Mouse (Mus musculus): ENCODE results near the gene P2rx6.
"Not testable (repeated sequence)": the region's sequence is repeated elsewhere in the genome, so short reads cannot be mapped to it uniquely, and the experiment has no call there.

The P2rx6 gene

DNA sequence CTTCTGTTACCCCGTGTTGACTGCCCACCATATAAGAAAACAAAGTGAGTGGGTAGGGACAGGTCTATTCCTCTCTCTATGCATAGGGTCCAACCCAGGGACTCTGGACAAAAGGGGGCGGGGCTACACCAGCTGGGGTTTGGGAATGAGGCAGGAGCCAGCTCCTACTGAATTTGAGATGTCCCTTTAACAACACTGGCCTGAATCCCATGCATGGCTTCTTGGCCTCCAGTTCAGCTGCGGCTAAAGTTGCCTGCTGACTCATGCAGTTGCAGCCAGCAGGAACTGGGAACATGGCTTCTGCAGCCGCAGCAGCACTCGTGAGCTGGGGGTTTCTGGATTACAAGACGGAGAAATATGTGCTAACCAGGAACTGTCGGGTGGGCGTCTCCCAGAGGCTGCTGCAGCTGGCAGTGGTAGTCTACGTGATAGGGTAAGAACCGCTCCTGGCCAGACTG, at the start of gene P2rx6:
Gene P2rx6 (plus strand): TSS at position 135 of the 458 bp plus-strand sequence.
- peak; percentile 80 for DNase-seq

DNA sequence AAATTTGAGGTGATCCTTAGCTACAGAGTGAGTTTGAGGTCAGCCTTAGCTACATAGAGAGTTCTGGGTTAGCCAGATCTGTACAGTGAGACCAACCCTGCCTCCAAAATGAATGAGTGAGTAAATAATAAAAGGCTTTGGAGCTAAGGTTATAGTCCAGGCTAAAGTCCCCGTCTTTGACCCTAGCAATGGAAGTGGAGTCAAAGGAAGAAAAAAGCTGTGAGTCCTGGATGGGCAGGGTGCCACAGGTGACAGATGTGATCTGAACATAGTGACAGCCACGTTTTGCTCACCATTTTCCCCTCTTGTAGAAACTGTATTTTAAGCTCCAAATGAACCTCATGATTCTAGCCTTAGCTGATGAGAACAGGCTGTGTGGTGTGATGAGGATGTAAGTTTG, 42.8 kb upstream of the P2rx6 start:
- no peak for DNase-seq

DNA sequence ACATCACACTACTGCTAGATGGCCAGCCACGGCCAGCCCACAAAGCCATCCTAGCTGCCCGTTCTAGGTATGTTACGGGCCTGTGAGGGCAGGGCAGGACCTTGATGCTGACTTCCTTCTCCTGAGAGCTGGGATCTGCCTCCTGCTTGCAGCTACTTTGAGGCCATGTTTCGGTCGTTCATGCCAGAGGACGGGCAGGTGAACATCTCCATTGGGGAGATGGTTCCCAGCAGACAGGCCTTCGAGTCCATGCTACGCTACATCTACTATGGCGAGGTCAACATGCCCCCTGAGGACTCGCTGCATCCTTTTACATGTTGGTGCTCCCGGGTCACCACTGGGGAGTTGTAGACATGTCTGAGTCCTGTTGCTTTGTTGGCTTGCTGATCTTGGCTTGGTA, 37.5 kb upstream of the P2rx6 start:
- no peak for DNase-seq

DNA sequence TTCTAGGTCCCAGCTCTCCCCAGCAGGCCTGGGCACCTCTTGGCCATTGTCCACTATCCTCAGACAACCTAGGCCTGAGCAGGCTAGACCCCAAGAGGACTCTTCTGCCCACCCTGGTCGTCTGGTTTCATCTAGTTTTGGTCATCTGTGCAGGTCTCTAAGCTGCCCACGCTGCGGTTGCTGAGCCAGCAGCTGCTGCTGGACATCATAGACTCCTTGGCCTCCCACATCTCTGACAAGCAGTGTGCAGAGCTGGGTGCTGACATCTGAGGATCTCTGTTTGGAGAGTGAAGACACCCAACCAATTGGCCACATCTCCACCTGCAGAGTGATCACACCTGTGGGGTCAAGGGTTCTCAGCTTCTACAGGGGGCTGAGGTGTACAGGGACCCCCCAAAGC, 36.2 kb upstream of the P2rx6 start:
- no peak for DNase-seq

DNA sequence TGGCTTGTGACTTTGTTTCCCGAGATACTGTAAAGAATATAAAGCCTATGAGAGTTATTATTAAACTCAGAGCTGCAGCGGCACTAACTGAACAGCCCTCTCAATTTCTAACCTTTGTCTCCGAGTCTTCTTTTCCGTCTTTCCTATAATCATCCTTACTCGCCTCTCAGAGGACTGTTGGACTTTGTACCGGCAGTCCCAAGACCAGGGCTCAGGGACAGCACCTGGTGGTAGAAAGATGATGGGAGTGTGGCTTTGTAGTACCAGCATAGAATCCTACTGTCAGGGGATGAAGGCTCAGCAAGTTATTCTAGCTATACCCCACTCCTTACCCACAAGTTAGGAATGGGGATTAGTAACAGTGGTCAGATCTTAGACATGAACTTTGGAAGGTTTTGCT, 35.5 kb upstream of the P2rx6 start:
- DNase-seq, result no peak

DNA sequence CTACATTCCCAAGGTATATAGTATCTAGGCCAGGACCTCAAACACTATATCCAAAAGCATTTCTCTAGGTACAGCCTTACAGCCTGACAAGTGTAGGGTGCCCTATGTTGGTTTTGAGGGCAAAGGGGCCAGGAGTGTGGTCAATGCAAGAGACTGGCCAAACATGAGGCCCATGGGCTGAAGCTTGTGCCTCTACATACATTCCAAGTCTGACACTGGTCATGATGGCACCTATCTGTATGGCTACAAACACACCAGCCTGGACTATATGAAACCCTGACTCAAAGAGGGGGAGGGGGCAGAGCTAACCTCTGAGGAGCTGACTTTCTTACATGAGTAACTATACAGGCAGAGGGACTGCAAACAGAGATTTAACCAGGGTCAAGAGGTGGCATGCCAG, 34.1 kb upstream of the P2rx6 start:
- DNase-seq, result no peak

DNA sequence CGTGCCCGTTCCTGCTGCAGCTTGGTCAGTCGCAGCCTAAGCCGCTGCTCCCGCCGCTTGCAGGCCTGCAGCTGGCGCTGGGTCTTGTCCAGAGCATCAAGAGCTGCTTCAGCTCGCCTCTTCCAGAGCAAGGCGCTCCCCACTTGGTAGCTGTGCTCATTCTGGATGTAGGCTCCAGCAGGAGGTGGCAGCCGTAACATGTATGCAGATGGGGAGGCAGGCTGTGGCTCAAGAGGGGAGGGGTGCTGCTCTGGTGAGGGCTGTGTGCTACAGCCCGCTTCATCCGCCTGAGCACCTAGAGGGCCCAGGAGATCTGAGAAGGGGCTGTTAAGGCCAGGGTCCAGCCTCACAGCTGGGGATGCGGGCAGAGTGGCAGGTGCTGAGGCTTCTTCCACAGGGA, 33.4 kb upstream of the P2rx6 start:
- no peak for DNase-seq

DNA sequence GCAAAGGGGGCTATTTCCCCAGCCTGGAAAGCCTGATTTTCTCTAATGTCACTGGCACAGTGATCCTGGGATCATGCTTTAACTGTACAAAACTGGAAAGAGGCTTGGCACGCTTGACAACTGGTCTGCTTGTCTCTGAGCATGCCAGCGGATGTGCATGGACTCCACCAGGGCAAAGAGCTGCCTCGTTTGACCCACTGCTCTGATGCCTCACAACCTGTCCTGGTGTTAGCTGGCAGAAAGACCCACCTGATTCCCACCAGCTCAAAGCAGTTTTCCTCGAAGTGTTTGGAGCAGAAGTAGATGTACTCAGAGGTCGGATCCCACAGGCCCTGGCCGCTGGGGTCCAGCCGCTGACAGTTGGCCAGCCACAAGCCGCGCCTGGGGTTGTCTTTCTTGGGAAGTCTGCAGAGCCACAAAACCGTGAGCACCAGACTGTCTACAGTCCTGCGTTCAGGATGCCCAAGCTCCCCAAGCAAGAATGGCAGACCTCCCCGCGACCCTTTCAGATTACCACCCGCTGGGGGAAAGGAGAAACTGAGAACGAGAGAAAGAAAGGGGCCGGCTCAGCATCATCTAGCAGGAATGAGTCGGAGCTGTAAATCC, 31.6 kb upstream of the P2rx6 start:
- peak; percentile 22 for DNase-seq

DNA sequence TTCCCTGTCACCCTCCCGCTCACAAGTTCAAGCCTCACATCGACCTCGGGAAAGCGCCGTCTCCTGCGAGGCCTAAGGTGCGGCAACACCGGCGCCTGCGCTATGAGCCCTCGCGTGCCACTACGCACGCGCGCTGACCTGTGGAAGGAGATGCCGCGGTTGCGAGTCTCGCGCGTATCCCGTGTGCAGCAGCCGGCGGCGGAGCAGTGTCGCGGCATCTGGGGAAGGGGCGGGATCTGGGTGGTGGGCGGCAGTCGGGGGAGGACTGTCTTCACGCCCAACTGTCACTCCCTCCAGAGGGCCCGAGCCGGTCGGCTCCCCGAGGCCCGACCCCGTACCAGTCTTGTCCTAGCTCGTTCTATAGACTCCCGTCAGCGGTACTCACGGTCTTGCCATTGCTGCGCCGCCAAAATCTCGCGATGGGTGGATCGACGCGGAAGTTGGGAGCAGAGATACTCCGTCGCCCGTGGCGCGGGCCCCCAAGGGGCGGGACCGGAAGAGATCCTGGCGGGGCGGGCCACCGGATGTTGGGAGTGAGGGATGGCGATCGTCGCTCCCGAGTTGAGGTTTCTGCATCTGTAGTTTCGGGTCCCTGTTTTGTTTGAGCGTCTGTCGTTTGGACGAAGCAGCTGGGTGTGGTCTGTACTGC, 30.9 kb upstream of the P2rx6 start, which contains the start of gene Thap7:
Gene Thap7 (minus strand): TSS at position 497 of the 649 bp plus-strand sequence.
- peak; percentile 99 for DNase-seq

DNA sequence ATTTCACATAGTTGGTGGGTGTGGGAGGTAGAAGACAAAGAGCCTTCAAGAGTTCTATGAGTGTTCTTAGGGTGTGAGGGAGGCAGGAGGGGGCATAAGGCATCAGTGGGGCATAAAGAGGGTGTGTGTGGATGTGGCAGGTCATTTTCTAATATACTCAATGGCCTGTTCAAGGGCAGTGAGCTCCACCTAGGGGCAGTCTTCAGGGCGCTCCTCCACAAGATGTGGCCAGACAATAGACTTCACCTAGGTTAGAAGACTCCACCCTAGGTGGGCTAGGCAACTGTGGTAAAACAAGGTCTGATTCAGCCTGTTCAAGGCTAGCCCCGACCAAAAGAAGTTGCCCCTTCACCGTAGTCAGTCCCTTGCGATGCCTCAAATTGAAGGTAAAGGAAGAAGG, 29.4 kb upstream of the P2rx6 start:
- DNase-seq, result peak; percentile 43

DNA sequence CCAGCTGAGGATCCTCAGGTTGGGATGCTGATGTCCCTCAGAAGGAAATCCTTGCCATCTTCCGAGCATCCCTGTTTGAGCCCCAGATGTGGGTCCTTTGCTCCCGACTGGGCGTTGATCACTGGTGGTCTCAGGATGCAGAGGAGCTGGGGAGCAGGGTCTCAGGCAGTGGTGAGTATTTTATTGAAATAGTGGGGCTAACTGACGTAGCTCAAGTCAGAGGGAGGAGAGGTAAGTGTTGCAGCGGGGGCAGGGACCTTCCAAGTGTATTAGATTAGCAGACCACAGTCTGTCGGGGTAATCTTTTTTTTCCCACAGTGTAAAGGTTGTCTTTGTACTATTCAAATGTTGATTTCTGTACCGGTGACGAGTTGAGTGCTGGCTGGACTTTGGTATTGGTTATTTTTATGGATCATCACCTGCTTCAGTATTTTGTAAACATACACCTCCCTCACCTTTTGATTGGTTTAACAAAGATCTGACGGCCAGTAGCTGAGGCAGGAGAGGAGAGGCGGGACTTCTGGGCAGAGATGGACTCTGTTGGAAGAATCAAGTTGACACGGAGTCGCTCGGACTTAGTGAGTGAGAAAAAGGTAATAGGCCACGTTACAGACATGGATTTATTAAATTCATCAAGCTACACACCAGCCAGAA, 28.9 kb upstream of the P2rx6 start:
- DNase-seq, result no peak

DNA sequence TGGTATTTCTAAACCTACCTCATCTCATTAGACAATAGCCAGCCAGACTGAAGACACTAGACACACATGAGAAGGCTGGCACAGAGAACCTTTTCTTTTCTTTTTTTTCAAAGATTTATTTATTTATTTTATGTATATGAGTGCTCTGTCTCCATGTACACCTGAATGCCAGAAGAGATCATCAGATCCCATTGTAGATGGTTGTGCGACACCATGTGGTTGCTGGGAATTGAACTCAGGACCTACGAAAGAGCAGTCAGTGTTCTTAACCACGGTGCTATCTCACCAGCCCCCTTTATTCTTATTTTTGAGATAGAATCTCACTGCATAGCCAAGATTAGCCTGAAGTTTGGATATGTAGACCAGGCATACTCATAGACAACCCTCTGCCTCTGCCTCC, 25.1 kb upstream of the P2rx6 start:
- no peak for DNase-seq

DNA sequence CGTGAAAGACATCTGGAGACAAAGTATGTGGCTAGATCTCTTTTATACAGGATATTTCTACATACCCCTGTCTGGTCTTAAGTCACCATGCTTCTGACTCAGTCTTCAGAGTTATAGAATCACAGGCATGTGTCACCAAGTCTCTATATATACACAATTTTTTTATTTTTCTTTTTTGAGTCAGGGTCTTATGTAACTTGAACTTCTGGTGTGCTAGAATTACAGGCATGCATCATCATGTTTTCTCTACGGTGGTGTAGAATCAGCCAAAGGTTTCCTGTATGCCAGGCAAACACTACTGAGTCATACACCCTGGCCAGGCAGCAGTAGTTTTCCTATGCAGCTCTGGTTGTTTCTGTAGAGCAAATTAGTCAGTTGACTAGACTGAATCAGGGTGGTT, 19.1 kb upstream of the P2rx6 start:
- DNase-seq, result no peak

DNA sequence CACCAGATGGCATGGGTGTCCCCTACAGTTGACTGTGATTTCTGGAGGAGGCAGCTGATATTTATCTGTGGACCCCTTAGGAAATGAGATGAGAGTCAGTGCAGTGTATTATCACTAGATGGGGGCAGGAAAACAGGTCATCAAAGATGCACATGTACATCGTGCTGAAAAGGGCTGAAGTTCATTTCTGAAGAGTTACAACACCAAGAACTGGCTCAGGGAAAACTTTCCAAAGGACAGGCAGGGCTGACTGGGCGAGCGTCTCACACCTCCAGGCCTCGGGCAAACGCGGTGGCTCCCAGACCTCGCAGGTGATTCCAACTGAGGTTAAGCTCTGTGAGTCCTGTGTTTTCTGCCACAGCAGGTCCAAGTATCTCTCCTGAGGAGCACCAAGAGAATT, 8.8 kb upstream of the P2rx6 start:
- no peak for DNase-seq

DNA sequence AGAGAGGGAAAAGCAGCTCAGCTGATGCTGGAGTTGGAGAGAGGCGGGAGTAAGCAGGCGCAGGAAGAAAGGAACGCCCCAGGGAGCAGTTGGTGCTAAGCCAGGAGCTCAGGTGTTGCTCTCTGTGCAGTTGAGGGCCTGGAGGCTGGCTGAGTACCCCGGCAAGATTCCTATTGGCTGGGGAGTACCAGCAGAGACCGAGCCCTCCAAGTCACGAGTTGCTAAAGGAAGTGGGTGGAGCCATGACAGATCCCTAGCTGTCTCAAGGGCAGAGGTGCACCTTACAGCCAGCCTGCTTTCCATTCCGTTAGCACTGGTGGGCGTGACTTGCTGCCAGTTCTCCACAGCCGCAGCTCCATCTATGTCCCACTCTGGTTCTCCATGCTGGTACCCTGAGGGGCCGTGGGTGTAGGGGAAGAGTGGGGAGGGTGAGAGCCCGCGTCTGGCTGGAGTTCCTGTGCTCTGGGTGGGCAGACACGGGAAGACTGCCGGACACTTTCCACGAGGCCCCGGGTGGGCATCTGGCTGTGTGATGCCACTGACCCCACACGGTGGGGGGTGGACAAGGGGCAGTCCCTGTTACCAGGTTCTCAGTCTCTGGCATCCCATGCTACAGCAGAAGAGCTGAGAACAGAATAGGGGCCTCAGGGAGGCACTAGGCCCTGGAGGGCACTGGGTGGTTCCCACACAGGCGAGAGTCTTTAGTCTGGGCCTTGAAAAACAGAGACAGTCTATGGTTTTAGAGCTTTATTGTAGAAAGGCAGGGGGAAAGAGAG, 7.6 kb upstream of the P2rx6 start:
- peak; percentile 84 for DNase-seq

DNA sequence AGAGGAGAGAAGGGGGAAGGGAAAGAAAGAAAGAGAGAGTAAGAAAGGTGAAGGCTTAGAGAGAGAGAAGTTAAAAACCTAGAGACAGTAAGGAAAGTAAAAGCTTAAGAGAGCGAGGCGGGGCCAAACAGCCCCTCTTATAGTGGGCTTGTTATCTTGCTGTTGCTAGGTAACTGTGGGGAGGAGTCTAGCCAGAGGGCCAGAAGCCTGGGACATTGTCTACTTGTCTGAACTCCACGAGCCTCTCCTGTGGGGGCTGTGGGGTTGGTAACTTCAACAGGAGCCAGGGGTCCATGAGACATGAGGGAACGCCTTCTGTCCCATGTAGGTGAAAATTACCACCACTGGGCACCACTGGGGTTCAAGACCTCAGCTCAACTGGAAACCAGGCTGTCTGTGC, 7.0 kb upstream of the P2rx6 start:
- not testable (repeated sequence) for DNase-seq

DNA sequence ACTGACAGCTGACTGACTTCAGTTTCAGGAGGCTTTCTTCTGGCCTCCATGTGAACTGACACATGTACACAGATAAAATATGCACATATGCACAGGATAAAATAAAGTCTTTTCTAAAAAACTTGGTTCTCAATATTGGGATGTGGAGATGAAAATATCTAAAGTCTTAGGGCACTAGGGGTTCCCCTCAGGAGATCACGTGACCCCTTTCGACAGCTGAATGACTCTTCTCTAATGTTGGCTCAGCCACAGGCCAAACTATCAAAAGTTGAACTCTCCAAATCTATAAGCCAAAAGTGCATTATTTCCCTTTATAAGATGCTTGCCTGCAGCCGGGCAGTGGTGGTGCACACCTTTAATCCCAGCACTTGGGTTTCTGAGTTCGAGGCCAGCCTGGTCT, 5.5 kb upstream of the P2rx6 start:
- no peak for DNase-seq

DNA sequence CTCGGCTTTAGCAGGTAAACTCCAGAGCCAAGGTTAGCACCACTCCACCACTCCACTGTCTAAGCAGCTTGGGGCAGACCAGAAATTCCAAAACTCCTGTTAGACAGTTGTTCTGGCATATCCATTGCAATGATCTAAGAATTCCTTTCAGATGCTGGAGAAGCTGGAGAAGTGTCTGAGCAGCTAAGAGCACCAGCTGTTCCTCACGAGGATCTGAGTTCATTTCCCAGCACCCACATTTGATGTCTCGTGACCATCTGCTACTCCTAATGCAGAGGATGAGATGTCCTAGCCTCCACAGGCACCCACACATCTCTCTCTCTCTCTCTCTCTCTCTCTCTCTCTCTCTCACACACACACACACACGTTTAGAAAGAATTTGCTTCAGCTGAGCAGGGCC, 4.8 kb upstream of the P2rx6 start:
- DNase-seq, result no peak

DNA sequence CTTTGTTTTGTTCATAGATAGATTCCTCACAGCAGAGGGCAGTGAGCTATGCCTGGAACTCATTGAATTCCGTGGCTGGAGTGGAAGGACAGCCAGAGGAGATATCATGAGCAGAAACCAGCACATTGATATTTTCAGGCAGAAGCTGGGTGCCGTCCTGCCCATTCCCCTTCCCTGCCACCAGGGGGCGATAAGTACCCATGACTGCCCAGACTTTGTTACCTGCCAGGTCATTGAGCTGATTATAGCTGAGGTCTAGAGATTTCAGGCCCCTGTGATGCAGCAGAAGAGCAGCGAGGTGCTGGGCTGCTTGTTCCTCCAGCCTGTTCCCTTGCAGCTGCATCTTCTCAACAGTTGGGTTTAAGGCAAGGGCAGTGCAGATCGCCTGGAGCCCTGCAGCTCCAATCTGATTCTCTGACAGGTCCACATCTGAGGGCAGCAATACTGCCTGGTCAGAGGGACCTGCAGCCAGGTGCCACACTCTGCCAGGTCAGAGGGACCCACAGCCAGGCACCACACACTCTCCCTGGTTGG, 3.7 kb upstream of the P2rx6 start:
- peak; percentile 73 for DNase-seq

DNA sequence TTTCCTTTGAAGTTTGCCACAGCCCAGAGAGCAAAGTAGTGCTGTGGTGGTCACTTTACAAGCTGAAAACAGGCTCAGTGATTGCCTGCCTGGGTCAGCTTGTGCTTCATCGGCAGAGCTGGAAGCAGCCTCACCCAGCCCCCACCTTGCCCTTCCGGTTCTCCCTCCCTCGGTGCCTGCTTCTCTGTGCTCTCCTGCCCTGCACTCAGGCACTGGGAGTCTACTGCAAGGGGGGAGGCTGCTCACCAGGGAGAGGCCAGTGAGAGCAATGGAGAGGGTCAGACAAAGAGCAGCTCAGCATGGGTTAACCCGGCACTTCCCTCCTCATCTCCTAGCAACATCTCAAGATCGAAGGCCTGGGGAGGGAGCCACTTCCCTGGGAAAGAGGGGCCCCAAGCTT, 2.9 kb upstream of the P2rx6 start:
- no peak for DNase-seq

DNA sequence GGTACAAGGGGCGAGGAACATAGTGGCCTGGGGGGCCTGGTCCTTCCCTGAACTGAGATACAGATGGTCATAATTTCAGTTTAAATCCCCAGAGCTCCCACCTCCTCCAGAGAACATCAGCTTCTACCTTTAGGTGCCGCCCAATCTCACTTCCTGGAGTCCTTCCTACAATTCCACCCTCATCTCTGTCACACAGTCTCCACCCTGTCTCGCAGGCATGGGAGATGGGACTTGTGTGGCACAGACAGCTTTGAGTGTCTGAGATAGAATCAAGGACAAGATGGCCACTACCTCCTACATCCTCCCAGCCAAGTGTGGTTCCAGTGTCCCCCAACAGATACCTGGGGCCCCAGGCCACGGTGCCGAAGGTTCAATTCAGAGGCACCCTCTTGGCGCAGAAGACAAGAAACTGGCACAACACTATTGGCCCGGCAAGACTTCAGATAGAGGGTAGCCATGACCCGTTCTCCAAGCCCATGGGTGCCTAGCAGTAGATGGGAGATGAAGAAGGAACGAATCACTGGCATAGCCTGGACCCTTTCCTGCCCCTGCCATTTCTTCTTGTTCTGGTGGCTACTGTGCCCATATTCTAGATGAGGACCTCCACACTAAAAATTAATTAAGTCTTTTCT, 2.2 kb upstream of the P2rx6 start:
- no peak for DNase-seq

DNA sequence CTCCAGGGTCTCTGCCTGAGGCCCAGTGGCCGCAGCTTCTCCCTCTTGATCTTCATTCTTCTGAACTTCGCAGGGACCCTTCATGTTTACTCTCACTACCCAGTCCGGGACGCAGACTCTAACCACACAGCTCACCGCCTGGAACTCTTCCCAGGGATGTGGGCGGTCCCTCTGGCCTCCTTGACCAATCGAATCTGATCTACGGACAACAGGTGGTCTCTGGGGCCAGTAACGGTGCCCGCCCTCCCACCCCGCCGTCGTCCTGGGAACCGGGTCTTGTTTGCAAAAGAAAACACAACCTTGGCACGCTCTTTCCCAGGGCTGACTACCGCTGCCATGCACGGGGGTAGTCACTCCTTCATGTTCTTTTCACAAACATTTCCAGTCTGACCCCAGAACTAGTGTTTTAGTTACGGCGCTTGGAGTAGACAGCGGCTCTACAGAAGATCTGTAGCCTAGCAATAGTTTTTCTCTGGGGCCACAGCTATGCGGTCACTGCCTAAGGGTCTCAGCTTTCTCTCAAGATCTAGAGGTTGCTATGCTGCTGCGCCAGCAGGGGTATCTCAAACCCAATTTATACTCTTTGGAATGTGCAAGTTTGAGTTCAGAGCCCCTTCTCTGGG, 446 bp upstream of the P2rx6 start, which contains the start of gene Lrrc74b:
Gene Lrrc74b (minus strand): TSS at position 120 of the 623 bp plus-strand sequence.
- DNase-seq, result peak; percentile 92

Measured in lung, postnatal 10 days (tissue).